Mouse (Mus musculus): ENCODE measurements around the gene Gm21904. TPM values are rescaled to one million over a fixed set of nuclear protein-coding genes. Genes with fewer than 3 reads are reported as not detected.
"Not testable (repeated sequence)": the region's sequence is repeated elsewhere in the genome, so short reads cannot be mapped to it uniquely, and the experiment has no call there.

Gm21904 gene
- not detected for total RNA-seq (2021)

DNA sequence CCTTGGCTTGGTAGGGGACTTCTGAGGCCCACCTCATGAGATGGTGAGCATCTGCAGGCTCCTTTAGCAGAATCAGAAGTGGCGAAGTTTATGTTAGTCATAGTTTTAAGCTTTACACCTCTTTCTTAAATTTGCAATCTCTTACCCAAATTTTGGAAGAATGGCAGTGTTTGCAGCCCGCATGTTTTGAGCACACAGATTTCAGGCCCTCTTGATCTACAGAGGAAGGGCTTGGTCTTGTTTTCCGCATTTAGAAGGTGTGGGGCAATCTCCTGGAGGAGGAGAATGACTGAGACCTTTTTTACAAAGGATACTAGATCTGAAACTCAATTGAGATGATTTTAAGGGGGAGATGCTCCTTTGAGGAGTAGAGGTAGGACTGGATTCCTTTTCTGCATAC, at the start of gene Gm21904:
Gene Gm21904 (minus strand): TSS at position 101 of the 400 bp plus-strand sequence.
- DNase-seq (ENCODE audit: low spot score in 2 of 2); intact Hi-C loops (cut with DNase I): not testable (repeated sequence)

- intact Hi-C loops (cut with DNase I); DNase-seq (ENCODE audit: low spot score in 2 of 2): not testable (repeated sequence)
Measured at GRCm38 (mm10) chrY:17874441-17874840, 28.4 kb upstream of the Gm21904 start, which contains the start of the genes Gm20772 and Gm20831. Gene Gm20772 (plus strand): TSS chrY:17874741. Gene Gm20831 (plus strand): TSS chrY:17874741.

Other genes with a start within 250 kb of the Gm21904 start
- not detected for gene Gm20772, start 28.5 kb upstream of the Gm21904 start, total RNA-seq (2021)
- not detected for gene Gm20831, start 28.5 kb upstream of the Gm21904 start, total RNA-seq (2021)
- gene Srsy, start 91.1 kb upstream of the Gm21904 start, total RNA-seq (2021): not detected
- gene Gm21764, start 215.5 kb upstream of the Gm21904 start, total RNA-seq (2021): not detected
- not detected for gene Ssty1, start 242.8 kb upstream of the Gm21904 start, total RNA-seq (2021)

Measured in left cerebral cortex, postnatal 36 days (tissue).